ENCODE assay signal across 13 mouse cellular contexts in genomic region chr19:25856344-25856743, GRCm38 (mm10).
DNase-seq lines count a peak whose midpoint lies in the region; ATAC-seq lines count a peak whose summit lies in the region.
"Had no signal": no experiment of that assay in that cellular context is flagged by ENCODE, and none has a peak within 500 bp of the region (broad histone marks: within the 10 kb centered on the region; RNA-seq: fewer than 3 reads in every experiment).

No protein-coding gene starts in this region.

- no peaks in the 10 kb centered on the region for H3K9me3 ChIP-seq in embryonic facial prominence, embryonic 14.5 days (ENCODE audit: control insufficient read depth, low read length)
- no peaks in the 10 kb centered on the region for H3K9me3 ChIP-seq in kidney, embryonic 16.5 days (ENCODE audit: low read length)
- H3K9me3 ChIP-seq: liver, embryonic 12.5 days had no signal

- no peaks in the 10 kb centered on the region for H3K36me3 ChIP-seq in embryonic facial prominence, embryonic 14.5 days (ENCODE audit: control insufficient read depth, insufficient read depth, low read length)
- no peaks in the 10 kb centered on the region for H3K36me3 ChIP-seq in kidney, embryonic 16.5 days (ENCODE audit: insufficient read depth, low read length)
- H3K36me3 ChIP-seq: liver, embryonic 12.5 days had no signal

- intact Hi-C loops in left cerebral cortex, postnatal 4 days (cut with DNase I): no loop called here

- H3K27me3 ChIP-seq in embryonic facial prominence, embryonic 14.5 days (replicated peaks; ENCODE audit: control insufficient read depth, insufficient read depth, low read length): no peaks in the 10 kb centered on the region
- H3K27me3 ChIP-seq in kidney, embryonic 16.5 days (ENCODE audit: insufficient read depth, low read length): no peaks in the 10 kb centered on the region
- H3K27me3 ChIP-seq: liver, embryonic 12.5 days; megakaryocyte, embryonic 14.5 days had no signal

- 50% methylated on average over 4 of the region's 4 CpGs for WGBS in embryonic facial prominence, embryonic 14.5 days
- 31% methylated on average over 4 of the region's 4 CpGs for WGBS in kidney, embryonic 16.5 days

- ATAC-seq in embryonic facial prominence, embryonic 14.5 days (ENCODE audit: low read depth): no peak
- peak; percentile 67 for ATAC-seq in kidney, embryonic 16.5 days (ENCODE audit: low FRiP score, low TSS enrichment)
- ATAC-seq: inflammation-experienced regulatory T-cells, adult 6 months; liver, embryonic 12.5 days had no signal

- no peak overlapping the region for H3K9ac ChIP-seq in embryonic facial prominence, embryonic 14.5 days (ENCODE audit: low read depth, low read length)
- H3K9ac ChIP-seq in kidney, embryonic 16.5 days (replicated peaks; ENCODE audit: low read length): no peak overlapping the region
- H3K9ac ChIP-seq: liver, embryonic 12.5 days had no signal

- DNase-seq in embryonic facial prominence, embryonic 14.5 days (ENCODE audit: low spot score): peak; percentile 77
- DNase-seq in hindlimb bud, embryonic 11.5 days (ENCODE audit: extremely low spot score, low read depth, low spot score): peak; percentile 33
- DNase-seq in lung, postnatal 36 days: peak; percentile 65
- no peak for DNase-seq in cerebellum, postnatal 14 days
- DNase-seq in adrenal gland, postnatal 25 days: no peak
- no peak for DNase-seq in left cerebral cortex, postnatal 4 days
- DNase-seq: cerebellum, adult 2 months; thymus, postnatal 14 days had no signal

- H3K4me1 ChIP-seq in embryonic facial prominence, embryonic 14.5 days (ENCODE audit: control insufficient read depth, insufficient read depth, low read length): no peaks in the 10 kb centered on the region
- peaks cover 12% of the 10 kb centered on the region; the same call in 1 of the 2 replicates for H3K4me1 ChIP-seq in kidney, embryonic 16.5 days (ENCODE audit: insufficient read depth, low read length)
- H3K4me1 ChIP-seq: liver, embryonic 12.5 days; megakaryocyte, embryonic 14.5 days had no signal

- H3K27ac ChIP-seq in embryonic facial prominence, embryonic 14.5 days (replicated peaks; ENCODE audit: low read depth, low read length): no peak overlapping the region
- H3K27ac ChIP-seq in kidney, embryonic 16.5 days (ENCODE audit: low read length): peak overlapping the region; percentile 88
- H3K27ac ChIP-seq: liver, embryonic 12.5 days had no signal

- H3K4me2 ChIP-seq in embryonic facial prominence, embryonic 14.5 days (ENCODE audit: low read depth, low read length): no peak overlapping the region
- H3K4me2 ChIP-seq in kidney, embryonic 16.5 days (replicated peaks; ENCODE audit: low read depth, low read length): no peak overlapping the region
- H3K4me2 ChIP-seq: liver, embryonic 12.5 days had no signal

- H3K4me3 ChIP-seq in embryonic facial prominence, embryonic 14.5 days (ENCODE audit: low read depth, low read length): no peak overlapping the region
- H3K4me3 ChIP-seq in kidney, embryonic 16.5 days (ENCODE audit: low read length): no peak overlapping the region
- H3K4me3 ChIP-seq: liver, embryonic 12.5 days; megakaryocyte, embryonic 14.5 days; myocyte had no signal

Comparison
In these comparisons a context has a peak if more than half of its experiments do, and no peak if none do; other contexts are left out.
1. DNase-seq: peak in embryonic facial prominence, embryonic 14.5 days (single experiment), hindlimb bud, embryonic 11.5 days (single experiment) and lung, postnatal 36 days (single experiment); none in cerebellum, postnatal 14 days (0 of 2), adrenal gland, postnatal 25 days (single experiment) and left cerebral cortex, postnatal 4 days (single experiment).